Mouse (Mus musculus): ENCODE results near the gene Phkb. TPM values are rescaled to one million over a fixed set of nuclear protein-coding genes. Genes with fewer than 3 reads are reported as not detected.
"Not testable (repeated sequence)": the region's sequence is repeated elsewhere in the genome, so short reads cannot be mapped to it uniquely, and the experiment has no call there.

The Phkb gene
- total and polyA plus RNA-seq, 3 experiments: 20.9 to 25.4 (median 23.5) TPM

GRCm38 (mm10) chr8:85854220-85855123, 13.7 kb downstream of the Phkb start:
- dilution Hi-C loops (cut with MboI; ENCODE audit: extremely low pct_ligation_motif_present, extremely low pct_unique_long_range_greater_than_20kb, low sequenced_read_pairs): no loop called here
- H3K4me3 ChIP-seq (replicated peaks in 1 of 3; ENCODE audit: low read depth in 2 of 3, low read length in 2 of 3, poor library complexity in 1 of 3): no peak overlapping the region
- no peaks in the 10 kb centered on the region for H3K79me2 ChIP-seq (replicated peaks; ENCODE audit: control insufficient read depth, extremely low read depth, insufficient read depth, poor library complexity, severe bottlenecking)
- in situ Hi-C loops (cut with MboI; ENCODE audit: low pct_ligation_motif_present, low pct_unique_long_range_greater_than_20kb, low sequenced_read_pairs): no loop called here
- no peak overlapping the region for H3K27ac ChIP-seq (ENCODE audit: insufficient read depth, low read depth)
- H3K4me1 ChIP-seq (ENCODE audit: control insufficient read depth in 1 of 2, insufficient read depth in 2 of 2): peaks cover 0 to 10% of the 10 kb centered on the region in 2 experiments; a peak in 2 of 4 replicates
- DNase-seq (ENCODE audit: extremely low read depth): no peak
- H3K36me3 ChIP-seq (replicated peaks in 1 of 2; ENCODE audit: control insufficient read depth in 1 of 2, insufficient read depth in 1 of 2, low read length in 1 of 2): peaks cover 12 to 46% of the 10 kb centered on the region in 2 experiments
- H3K9me3 ChIP-seq (replicated peaks; ENCODE audit: low read length): no peaks in the 10 kb centered on the region
- no peaks in the 10 kb centered on the region for H3K27me3 ChIP-seq (replicated peaks)
- H3K4me2 ChIP-seq (ENCODE audit: insufficient read depth, low read depth, poor library complexity, severe bottlenecking): no peak overlapping the region
- no peak for TF ChIP-seq CHD2 (IDR thresholded peaks at IDR 0.05; ENCODE audit: low read length)
- TF ChIP-seq ZMIZ1 (IDR thresholded peaks at IDR 0.05; ENCODE audit: low read depth, low read length): no peak
- no peak for TF ChIP-seq MXI1 (IDR thresholded peaks at IDR 0.05; ENCODE audit: low read depth, low read length)
- TF ChIP-seq RAD21 (IDR thresholded peaks at IDR 0.05; ENCODE audit: low read depth, low read length): no peak
- TF ChIP-seq MEF2A (IDR thresholded peaks at IDR 0.05; ENCODE audit: borderline replicate concordance, low read depth, low read length): no peak
- no peak for TF ChIP-seq ZNF384 (IDR thresholded peaks at IDR 0.05; ENCODE audit: low read depth, low read length)
- no peak for TF ChIP-seq CTCF (conservative IDR thresholded peaks at IDR 0.05 in 1 of 2, IDR thresholded peaks at IDR 0.05 in 1 of 2; ENCODE audit: low read depth in 2 of 2, low read length in 2 of 2)
- TF ChIP-seq POLR2A (IDR thresholded peaks at IDR 0.05; ENCODE audit: low read depth, low read length): no peak
- no peak for TF ChIP-seq SMC3 (IDR thresholded peaks at IDR 0.05; ENCODE audit: low read depth, low read length)
- no peak for TF ChIP-seq UBTF (IDR thresholded peaks at IDR 0.05; ENCODE audit: low read depth, low read length)
- no peak for TF ChIP-seq NELFE (IDR thresholded peaks at IDR 0.05; ENCODE audit: low read depth, low read length)
- TF ChIP-seq ETS1 (conservative IDR thresholded peaks at IDR 0.05; ENCODE audit: low read depth, low read length): no peak
- no peak for TF ChIP-seq USF1 (IDR thresholded peaks at IDR 0.05; ENCODE audit: low read depth, low read length)
- H3K9ac ChIP-seq (ENCODE audit: insufficient read depth, low read depth): no peak overlapping the region

GRCm38 (mm10) chr8:85857227-85857896, 16.6 kb downstream of the Phkb start:
- H3K79me2 ChIP-seq (replicated peaks; ENCODE audit: control insufficient read depth, extremely low read depth, insufficient read depth, poor library complexity, severe bottlenecking); H3K4me2 ChIP-seq (ENCODE audit: insufficient read depth, low read depth, poor library complexity, severe bottlenecking); DNase-seq (ENCODE audit: extremely low read depth); H3K27me3 ChIP-seq (replicated peaks); H3K9me3 ChIP-seq (replicated peaks; ENCODE audit: low read length); H3K9ac ChIP-seq (ENCODE audit: insufficient read depth, low read depth); H3K27ac ChIP-seq (ENCODE audit: insufficient read depth, low read depth); in situ Hi-C loops (cut with MboI; ENCODE audit: low pct_ligation_motif_present, low pct_unique_long_range_greater_than_20kb, low sequenced_read_pairs); H3K4me3 ChIP-seq (replicated peaks in 1 of 3; ENCODE audit: low read depth in 2 of 3, low read length in 2 of 3, poor library complexity in 1 of 3); dilution Hi-C loops (cut with MboI; ENCODE audit: extremely low pct_ligation_motif_present, extremely low pct_unique_long_range_greater_than_20kb, low sequenced_read_pairs): not testable (repeated sequence)
- peaks cover 12 to 31% of the 10 kb centered on the region in 2 experiments for H3K36me3 ChIP-seq (replicated peaks in 1 of 2; ENCODE audit: control insufficient read depth in 1 of 2, insufficient read depth in 1 of 2, low read length in 1 of 2)
- H3K4me1 ChIP-seq (ENCODE audit: control insufficient read depth in 1 of 2, insufficient read depth in 2 of 2): peaks cover 0 to 10% of the 10 kb centered on the region in 2 experiments; a peak in 2 of 4 replicates
